Mouse (Mus musculus): ENCODE results near the gene Ccr1l1. TPM values are rescaled to one million over a fixed set of nuclear protein-coding genes. Genes with fewer than 3 reads are reported as not detected.
A peak's percentile ranks its signal among the peaks of the same experiment; 100 is the strongest.
"Not testable (repeated sequence)": the region's sequence is repeated elsewhere in the genome, so short reads cannot be mapped to it uniquely, and the experiment has no call there.

The Ccr1l1 gene
- total RNA-seq (2017) = 0.44 TPM in 1 of 2 replicates, not detected in the other

DNA sequence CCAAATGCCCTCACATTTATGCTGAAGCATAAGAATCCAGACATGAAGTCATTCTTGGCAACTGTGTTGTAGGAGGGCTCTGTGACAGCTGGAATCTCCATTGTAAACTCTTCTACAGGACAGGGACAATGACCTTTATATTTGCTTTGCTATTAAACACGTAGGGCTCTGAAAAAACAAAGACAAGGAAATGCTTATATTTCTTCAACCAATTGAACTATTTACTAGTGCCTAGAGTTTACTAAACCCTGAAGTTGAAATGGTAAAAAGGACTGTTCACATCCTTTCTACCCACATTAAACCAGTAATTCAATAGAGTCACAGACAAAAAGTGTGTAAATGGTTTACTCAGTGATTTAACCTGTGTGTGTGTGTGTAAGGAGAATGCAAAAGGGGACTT lies at the start of gene Ccr1l1:
Gene Ccr1l1, minus strand, starts transcription at position 101 of the 400 bp plus-strand sequence.
- no peak for ATAC-seq (replicated peaks in 1 of 2; ENCODE audit: insufficient read depth in 1 of 2, low FRiP score in 2 of 2, low TSS enrichment in 1 of 2, low read depth in 1 of 2, poor library complexity in 2 of 2, severe bottlenecking in 2 of 2)

DNA sequence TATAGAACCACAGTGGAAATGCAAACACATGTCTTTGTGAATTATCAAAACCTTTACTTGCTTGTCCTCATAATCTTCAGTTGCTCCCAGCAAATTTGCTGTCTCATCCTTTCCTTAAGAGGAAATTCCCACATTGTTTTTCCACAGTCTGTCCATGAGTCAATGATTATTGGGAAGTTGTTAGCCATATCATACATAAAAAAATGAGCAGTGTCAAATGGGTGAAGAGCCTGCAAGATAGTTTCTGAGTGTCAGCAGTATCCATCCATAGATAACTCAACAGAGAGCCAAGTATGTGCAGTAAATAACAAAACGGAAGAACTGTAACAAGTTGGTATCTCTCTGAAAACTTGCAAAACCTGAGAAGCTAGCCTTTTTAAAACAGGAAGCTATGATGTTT lies 43.5 kb upstream of the Ccr1l1 start, which contains the start of gene Ccr3:
Gene Ccr3, plus strand, starts transcription at position 301 of the 400 bp plus-strand sequence.
- ATAC-seq (replicated peaks in 1 of 2; ENCODE audit: insufficient read depth in 1 of 2, low FRiP score in 2 of 2, low TSS enrichment in 1 of 2, low read depth in 1 of 2, poor library complexity in 2 of 2, severe bottlenecking in 2 of 2) = no peak

DNA sequence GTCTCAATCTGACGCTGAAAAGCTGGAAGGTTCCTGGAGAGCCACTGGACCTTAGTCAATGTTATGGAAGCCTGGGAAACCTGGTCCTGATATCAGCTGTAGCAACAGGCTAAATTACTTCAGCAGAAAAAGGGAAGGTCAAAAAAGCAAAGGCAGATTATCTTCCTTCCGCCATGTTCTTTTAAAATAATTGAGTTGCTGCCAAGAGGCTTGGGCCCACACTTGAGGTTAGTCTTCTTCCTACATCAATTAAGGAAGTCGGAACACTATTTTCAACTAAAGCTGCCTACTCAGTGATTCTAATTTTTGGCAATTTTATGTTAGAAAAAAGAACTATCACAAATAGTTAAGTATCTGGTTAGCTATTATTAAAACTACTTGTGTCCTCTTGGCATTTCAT lies 41.7 kb upstream of the Ccr1l1 start:
- peak; percentile 79 to 80 for ATAC-seq (replicated peaks in 1 of 2; ENCODE audit: insufficient read depth in 1 of 2, low FRiP score in 2 of 2, low TSS enrichment in 1 of 2, low read depth in 1 of 2, poor library complexity in 2 of 2, severe bottlenecking in 2 of 2)

DNA sequence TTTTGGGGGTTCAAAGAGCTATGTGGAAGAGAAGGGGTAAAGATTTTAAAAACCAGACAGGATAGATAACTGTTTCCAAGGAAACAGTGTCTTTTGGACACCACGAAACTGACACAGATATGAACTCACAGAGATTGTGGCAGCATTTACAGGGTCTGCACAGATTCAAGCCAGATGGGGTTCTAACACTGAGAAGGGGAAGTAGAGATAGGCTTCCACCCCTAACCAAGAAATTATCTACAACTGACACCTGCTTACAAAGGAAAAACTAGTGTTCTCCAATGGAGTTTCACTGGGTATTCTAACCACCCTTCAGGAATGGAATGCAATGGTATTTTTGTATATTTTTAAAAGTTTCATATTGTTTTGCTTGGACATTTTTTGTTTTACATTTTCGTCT lies 37.8 kb upstream of the Ccr1l1 start:
- peak; percentile 44 to 57; a peak in 3 of 4 replicates for ATAC-seq (replicated peaks in 1 of 2; ENCODE audit: insufficient read depth in 1 of 2, low FRiP score in 2 of 2, low TSS enrichment in 1 of 2, low read depth in 1 of 2, poor library complexity in 2 of 2, severe bottlenecking in 2 of 2)

DNA sequence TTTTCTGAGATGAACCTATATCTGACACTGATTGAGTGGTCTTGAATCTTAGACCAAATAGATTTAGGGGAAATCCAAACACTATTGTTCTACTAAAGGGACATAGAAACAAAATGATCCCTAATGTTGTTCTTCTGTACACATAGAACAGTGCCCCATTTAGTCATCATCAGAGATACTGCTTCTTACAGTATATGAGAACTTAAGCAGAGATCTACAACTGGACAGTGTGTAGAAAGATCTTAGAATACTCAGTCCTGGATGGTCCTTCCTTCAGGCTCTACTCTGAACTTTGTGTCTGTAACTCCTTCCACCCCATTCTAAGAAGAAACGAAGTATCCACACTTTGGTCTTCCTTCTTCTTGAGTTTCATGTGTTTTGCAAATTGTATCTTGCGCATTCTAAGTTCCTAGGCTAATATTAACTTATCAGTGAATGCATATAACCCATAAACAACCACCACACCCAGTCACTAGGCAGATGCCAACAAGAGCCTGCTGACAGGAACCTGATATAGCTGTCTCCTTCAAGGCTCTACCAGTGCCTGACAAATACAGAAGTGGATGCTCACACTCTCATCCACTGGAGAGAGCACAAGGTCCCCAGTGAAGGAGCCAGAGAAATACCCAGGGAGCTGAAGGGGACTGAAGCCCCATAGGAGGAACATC lies 36.9 kb upstream of the Ccr1l1 start:
- no peak for ATAC-seq (replicated peaks in 1 of 2; ENCODE audit: insufficient read depth in 1 of 2, low FRiP score in 2 of 2, low TSS enrichment in 1 of 2, low read depth in 1 of 2, poor library complexity in 2 of 2, severe bottlenecking in 2 of 2)

DNA sequence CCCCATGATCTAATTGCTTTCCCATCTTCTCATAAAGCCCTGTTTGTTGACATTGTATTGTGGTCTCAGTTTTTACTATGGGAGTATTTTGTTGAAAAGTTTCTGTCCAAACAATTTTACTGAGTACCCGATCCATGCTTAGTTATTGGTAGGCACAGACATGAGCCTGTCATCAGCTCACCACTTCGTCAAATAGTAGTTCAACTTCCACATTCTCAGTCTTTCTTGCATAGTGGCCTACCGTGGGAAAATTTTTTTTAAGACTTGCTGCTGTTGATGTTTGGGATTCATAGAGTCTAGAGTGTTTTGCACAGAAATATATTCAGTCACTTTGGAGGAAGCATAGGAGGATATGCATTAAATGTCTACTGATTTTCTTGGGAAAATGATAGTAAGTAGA lies 35.1 kb upstream of the Ccr1l1 start:
- ATAC-seq (replicated peaks in 1 of 2; ENCODE audit: insufficient read depth in 1 of 2, low FRiP score in 2 of 2, low TSS enrichment in 1 of 2, low read depth in 1 of 2, poor library complexity in 2 of 2, severe bottlenecking in 2 of 2) = no peak

DNA sequence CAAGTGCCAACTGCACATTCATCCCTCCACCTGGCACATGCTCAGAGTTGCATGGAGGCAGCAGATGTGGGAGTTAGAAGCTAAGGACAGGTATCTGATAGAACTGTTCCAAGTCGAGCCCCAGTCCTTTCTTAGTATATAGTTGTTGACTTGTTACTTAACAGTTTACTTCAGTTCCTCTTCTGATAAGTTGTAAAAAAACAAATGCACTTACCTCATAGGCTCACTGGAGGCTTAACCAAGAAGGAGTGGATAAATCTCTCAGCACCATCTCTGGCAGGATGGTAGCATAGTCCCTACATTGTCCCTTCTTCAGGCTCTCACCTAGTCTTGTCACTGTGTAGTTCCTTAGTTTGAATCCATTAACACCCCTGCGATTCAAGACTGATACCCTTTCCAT lies 34.5 kb upstream of the Ccr1l1 start:
- ATAC-seq (replicated peaks in 1 of 2; ENCODE audit: insufficient read depth in 1 of 2, low FRiP score in 2 of 2, low TSS enrichment in 1 of 2, low read depth in 1 of 2, poor library complexity in 2 of 2, severe bottlenecking in 2 of 2) = no peak

DNA sequence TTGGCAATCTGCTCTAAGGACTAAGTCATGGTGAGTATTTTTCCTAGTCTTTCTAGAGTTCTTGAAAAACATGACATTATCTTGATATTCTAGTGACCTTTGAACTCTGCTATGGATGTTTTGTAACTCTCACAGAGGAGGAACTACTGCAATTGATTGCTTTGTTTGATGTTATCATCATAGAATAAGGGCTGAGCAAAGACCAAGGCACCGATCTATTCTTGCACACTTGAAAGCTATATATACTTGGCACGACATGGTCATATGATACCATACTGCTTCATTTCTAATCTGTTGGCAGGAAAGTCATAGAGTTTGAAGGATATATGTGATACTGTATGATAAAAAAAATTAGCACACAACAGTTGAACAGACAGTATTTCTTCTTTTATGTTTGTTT lies 21.6 kb upstream of the Ccr1l1 start:
- no peak for ATAC-seq (replicated peaks in 1 of 2; ENCODE audit: insufficient read depth in 1 of 2, low FRiP score in 2 of 2, low TSS enrichment in 1 of 2, low read depth in 1 of 2, poor library complexity in 2 of 2, severe bottlenecking in 2 of 2)

DNA sequence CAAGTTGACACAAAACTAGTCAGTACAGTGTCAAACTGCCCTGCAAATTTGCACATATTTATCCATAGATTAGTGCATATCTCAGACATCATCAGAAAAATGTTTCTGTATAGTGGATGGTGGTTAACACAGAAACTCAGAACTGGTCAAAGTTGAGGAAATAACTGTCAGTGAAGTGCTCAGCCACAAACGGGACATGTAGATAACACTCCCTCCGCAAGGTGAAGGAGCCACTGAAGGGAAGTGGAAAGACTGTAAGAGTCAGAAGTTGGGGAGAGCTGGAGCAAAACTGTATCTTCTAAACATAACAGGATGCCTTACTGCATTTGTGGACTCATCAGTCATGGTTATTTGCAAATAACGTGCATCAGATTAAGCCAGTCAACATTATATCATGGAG lies 19.5 kb upstream of the Ccr1l1 start:
- ATAC-seq (replicated peaks in 1 of 2; ENCODE audit: insufficient read depth in 1 of 2, low FRiP score in 2 of 2, low TSS enrichment in 1 of 2, low read depth in 1 of 2, poor library complexity in 2 of 2, severe bottlenecking in 2 of 2) = no peak; a peak in 1 of 4 replicates

DNA sequence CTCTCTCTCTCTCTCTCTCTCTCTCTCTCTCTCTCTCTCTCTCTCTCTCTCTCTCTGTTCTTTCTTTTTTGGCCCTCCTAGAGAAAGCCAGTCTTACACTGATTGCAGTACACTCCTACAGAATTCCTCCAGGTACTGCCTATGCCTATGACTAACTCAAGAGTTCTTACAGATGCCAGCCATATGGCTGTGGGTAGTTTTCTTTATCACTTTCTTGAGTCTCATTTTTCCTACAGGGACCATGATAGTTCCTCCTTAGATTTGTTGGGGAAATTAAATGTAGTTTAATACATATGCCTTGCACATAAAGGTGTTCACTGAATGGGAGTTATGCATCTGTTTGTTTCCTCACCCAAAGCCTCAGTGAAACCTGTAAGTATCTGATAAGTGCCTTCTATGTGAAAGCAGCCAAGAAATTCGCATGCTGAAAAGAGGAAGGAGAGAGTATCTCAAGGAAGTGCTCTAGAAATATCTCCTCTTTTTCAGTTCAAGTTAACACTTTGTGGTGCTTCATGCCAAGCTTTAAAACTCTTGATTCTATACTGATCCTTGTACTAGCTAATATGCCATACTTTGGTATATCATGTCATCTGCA lies 13.2 kb upstream of the Ccr1l1 start:
- ATAC-seq (replicated peaks in 1 of 2; ENCODE audit: insufficient read depth in 1 of 2, low FRiP score in 2 of 2, low TSS enrichment in 1 of 2, low read depth in 1 of 2, poor library complexity in 2 of 2, severe bottlenecking in 2 of 2) = peak; percentile 59 to 64; a peak in 3 of 4 replicates

DNA sequence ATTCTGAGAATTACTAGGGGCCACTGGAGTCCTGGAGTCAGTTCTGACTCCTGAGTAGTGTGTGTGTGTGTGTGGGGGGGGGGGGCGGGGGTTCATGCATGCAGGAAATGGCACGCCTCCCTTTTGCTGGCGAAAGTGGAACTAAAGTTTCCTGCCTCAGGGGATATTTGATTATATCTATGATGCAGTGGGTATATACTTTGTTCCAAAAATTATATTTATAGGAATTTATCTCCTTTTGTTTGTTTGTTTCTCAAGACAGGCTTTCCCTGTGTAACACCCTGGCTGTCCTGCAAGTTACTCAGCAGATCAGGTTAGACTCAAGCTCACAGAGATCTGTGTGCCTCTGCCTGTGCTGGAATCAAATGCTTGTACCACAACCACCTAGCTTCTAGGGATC lies 11.5 kb upstream of the Ccr1l1 start:
- ATAC-seq (replicated peaks in 1 of 2; ENCODE audit: insufficient read depth in 1 of 2, low FRiP score in 2 of 2, low TSS enrichment in 1 of 2, low read depth in 1 of 2, poor library complexity in 2 of 2, severe bottlenecking in 2 of 2) = peak in 1 of 2 experiments; percentile 29; a peak in 1 of 4 replicates

DNA sequence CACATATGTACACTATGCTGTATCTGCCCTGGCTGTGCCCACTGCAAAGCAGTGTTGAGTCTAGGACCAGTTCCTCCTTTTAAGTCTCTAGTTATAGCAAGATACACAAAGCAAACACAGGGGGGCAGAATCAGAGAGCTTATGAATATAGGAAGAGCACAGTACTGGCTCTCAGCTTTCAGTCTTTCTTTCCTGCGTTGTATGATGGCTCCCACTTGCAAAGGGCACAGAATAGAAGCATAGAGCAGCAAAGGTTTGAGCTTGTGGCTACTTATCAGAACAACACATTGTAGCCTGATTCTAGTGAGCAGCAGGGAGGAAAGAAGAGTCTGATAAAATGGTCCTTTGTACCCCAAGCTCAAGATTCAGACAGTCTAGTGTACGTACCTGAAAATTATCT lies 8.0 kb upstream of the Ccr1l1 start:
- ATAC-seq (replicated peaks in 1 of 2; ENCODE audit: insufficient read depth in 1 of 2, low FRiP score in 2 of 2, low TSS enrichment in 1 of 2, low read depth in 1 of 2, poor library complexity in 2 of 2, severe bottlenecking in 2 of 2) = peak; percentile 86 to 90

DNA sequence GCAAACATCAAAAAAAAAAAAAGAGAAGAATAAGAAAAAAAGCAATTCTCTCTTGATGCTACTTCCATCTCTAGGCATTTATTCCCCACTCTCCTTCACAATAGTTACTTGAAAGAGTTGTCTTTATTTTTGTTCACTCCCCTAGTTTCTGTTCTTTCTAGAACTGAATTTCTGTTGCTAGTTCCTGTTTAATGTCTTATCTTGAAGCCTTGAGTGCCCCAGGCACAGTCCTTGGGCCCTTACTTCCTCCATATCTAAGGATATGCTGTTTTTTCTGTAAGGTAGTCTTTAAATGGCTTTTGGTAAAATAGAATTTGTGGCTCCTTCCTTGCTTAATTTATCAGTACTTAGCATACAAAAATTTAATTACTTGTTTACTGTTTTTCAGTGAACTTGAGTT lies 6.7 kb upstream of the Ccr1l1 start:
- peak; percentile 59 to 65; a peak in 3 of 4 replicates for ATAC-seq (replicated peaks in 1 of 2; ENCODE audit: insufficient read depth in 1 of 2, low FRiP score in 2 of 2, low TSS enrichment in 1 of 2, low read depth in 1 of 2, poor library complexity in 2 of 2, severe bottlenecking in 2 of 2)

DNA sequence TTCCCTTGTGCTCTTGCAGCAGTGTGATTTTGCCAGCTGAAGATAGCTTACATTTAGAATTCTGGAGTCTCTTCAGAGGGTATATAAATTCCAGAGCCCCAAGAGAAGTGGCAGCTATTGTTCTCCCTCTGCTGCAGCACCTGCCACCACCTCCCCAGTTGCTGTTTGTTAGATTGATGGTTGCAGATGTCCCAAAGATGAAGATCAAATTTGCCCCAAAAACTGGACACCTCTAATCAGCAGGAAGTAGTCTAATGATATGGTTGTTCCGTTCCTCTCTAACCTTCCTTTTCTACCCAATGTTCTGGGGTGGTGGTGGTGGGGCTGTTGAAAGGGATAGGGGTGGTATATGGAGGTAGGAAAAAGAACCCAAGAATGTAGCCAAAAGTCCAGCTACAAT lies 4.5 kb upstream of the Ccr1l1 start:
- ATAC-seq (replicated peaks in 1 of 2; ENCODE audit: insufficient read depth in 1 of 2, low FRiP score in 2 of 2, low TSS enrichment in 1 of 2, low read depth in 1 of 2, poor library complexity in 2 of 2, severe bottlenecking in 2 of 2) = no peak

DNA sequence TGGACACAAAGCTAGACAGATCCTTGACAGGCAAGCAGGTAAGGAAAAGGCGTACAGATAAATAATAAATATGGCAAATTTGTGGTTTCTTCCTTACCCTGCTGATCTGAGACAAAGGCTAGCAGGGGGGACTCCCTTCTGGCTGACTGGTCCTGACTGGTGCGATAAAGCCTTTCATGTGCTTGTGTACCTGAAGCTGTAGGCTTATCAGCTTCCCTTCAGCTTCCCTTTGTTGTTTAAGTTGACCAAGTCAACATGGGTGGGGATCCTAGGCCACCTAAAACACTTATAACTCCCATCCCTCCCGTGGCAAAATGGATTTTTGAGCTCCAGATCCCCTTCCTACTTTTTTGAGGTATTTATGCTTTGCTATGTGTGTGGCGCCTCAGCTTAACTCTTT lies 3.7 kb upstream of the Ccr1l1 start:
- no peak for ATAC-seq (replicated peaks in 1 of 2; ENCODE audit: insufficient read depth in 1 of 2, low FRiP score in 2 of 2, low TSS enrichment in 1 of 2, low read depth in 1 of 2, poor library complexity in 2 of 2, severe bottlenecking in 2 of 2)

DNA sequence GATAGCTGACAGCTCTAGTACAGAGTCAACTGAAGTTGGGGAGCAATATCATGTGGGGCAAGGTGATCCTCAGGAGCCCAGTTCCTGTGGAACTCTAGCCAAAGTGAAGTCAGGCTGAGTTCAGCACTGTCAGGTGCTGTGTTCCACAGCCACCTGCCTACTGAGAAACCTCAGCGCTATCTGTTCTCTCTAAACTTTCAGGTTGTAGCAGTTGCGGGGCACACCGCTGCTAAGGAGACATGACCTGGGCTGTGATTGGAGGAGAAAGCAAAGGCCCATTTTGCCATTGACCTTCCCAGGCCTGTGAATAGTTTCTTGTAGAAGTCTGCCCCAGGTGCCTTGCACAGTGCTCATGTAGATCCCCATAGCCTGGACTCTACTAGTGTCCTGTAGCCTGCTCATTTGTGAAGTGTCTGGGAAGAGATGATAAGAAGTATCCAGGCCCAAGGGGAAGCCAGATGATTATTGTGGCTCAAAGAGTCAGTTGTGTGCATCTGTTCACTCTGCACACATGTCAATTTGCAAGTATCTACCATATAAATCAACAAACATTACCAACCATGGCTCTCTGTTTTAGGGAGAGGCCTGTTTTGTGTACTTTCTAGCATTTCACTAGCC lies 2.8 kb upstream of the Ccr1l1 start:
- ATAC-seq (replicated peaks in 1 of 2; ENCODE audit: insufficient read depth in 1 of 2, low FRiP score in 2 of 2, low TSS enrichment in 1 of 2, low read depth in 1 of 2, poor library complexity in 2 of 2, severe bottlenecking in 2 of 2) = not testable (repeated sequence)

DNA sequence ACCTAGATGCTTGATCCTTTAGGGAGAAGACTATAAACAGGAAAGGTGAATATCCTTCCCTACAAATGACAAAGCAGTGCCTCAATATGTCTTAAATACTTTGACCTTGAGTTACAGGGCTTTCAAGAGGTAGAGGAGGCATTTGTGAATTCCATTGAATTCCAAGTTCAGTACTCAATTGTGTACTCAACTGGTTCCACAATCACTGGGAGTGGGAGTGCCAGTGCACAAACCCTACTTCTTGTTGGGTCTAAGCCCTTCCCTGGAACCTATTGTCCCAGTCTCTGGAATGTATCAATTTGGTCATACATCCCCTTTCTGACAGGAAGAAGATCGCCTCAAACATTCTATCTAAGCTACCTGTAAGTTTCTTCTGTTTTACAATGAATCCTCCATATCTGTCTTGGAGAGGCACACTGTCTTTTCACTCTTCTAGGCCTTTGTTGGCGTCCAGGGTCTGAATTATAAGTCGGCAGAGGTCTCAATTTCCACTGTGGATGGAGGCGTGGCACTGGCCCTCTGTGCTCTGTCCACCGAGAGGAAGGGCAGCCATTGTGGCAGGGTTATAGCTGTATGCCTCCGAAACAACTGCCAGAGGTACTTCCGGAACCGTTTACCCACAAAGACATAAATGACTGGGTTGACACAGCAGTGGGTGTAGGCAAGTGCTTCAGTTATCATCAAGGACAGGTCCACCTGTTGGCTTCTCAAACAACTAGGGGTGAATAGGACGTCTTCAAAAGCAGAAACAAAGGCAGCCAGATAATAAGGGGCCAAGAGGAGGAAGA lies 1.1 kb downstream of the Ccr1l1 start:
- no peak for ATAC-seq (replicated peaks in 1 of 2; ENCODE audit: insufficient read depth in 1 of 2, low FRiP score in 2 of 2, low TSS enrichment in 1 of 2, low read depth in 1 of 2, poor library complexity in 2 of 2, severe bottlenecking in 2 of 2)

DNA sequence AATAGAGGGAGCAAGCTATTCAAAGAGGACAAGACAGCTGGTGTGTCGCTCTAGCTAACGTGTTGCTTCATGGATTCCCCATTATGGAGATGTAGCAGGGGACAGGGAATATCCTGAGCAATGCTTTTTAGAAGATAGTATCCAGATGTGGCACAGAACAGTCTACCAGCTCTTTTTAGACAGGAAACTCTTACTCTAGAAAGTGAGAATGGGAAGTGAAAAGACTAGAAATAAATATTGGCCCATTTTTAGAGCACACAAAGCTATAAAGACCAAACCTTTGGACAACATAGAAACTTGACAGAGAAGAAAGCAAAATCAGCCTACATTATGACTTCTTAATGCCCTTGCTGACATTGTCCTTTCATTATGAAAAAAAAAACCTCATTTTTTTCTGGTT lies 2.6 kb downstream of the Ccr1l1 start:
- no peak for ATAC-seq (replicated peaks in 1 of 2; ENCODE audit: insufficient read depth in 1 of 2, low FRiP score in 2 of 2, low TSS enrichment in 1 of 2, low read depth in 1 of 2, poor library complexity in 2 of 2, severe bottlenecking in 2 of 2)
